Mouse (Mus musculus) liver, embryonic 12.5 days (tissue): Measurements from ENCODE around the gene Eif3l. TPM values are rescaled to one million over a fixed set of nuclear protein-coding genes. Genes with fewer than 3 reads are reported as not detected.

Experiments used
- ATAC-seq: fragments of 200-750 bp; cut with Nextera tagmentation; 2 replicates; pipeline ENCODE4 v1.8.0; 2017; ENCODE audit warnings: moderate number of reproducible peaks, mild to moderate bottlenecking, moderate library complexity
- H3K27ac ChIP-seq: fragments of 300-500 bp; sonication (generic); 2 replicates; pipeline ENCODE4 v1.5.1; 2016; ENCODE audit warnings: mild to moderate bottlenecking
- H3K27me3 ChIP-seq: fragments of 300-500 bp; sonication (generic); replicated peaks from 2 replicates; pipeline ENCODE4 v1.6.1; 2016; ENCODE audit warnings: mild to moderate bottlenecking, moderate library complexity
- H3K36me3 ChIP-seq: fragments of 300-500 bp; sonication (generic); 2 replicates; pipeline ENCODE4 v1.6.1; 2016; ENCODE audit warnings: mild to moderate bottlenecking, moderate library complexity
- H3K4me1 ChIP-seq: fragments of 300-500 bp; sonication (generic); 2 replicates; pipeline ENCODE4 v1.6.1; 2016
- H3K4me2 ChIP-seq: fragments of 300-500 bp; sonication (generic); 2 replicates; pipeline ENCODE4 v1.6.1; 2016; ENCODE audit warnings: mild to moderate bottlenecking, moderate library complexity
- H3K4me3 ChIP-seq: fragments of 300-500 bp; sonication (generic); 2 replicates; pipeline ENCODE4 v1.5.1; 2016; ENCODE audit warnings: mild to moderate bottlenecking, moderate library complexity
- H3K9ac ChIP-seq: fragments of 300-500 bp; sonication (generic); 2 replicates; pipeline ENCODE4 v1.6.1; 2016; ENCODE audit warnings: mild to moderate bottlenecking, moderate library complexity
- H3K9me3 ChIP-seq: fragments of 300-500 bp; sonication (generic); replicated peaks from 2 replicates; pipeline ENCODE4 v1.6.1; 2016; ENCODE audit warnings: mild to moderate bottlenecking, moderate library complexity
- WGBS: fragments of 180-500 bp; shearing (Covaris S2); methylation state at CpG from one replicate; pipeline ENCODE4 v1.1.7; 2016; ENCODE audit not compliant: insufficient replicate concordance; 5-methylcytosine and 5-hydroxymethylcytosine counted together
- polyA plus RNA-seq: library from polyadenylated mRNA; unstranded; fragments of >200 nt; fragmentation: Nextera tagmentation; extraction: Ambion mirVana; gene quantifications from 2 replicates; pipeline ENCODE4 v1.2.1, GENCODE M21; 2016

Gene Eif3l
- polyA plus RNA-seq, 1 experiment from 2014 or later = 201 TPM

DNA sequence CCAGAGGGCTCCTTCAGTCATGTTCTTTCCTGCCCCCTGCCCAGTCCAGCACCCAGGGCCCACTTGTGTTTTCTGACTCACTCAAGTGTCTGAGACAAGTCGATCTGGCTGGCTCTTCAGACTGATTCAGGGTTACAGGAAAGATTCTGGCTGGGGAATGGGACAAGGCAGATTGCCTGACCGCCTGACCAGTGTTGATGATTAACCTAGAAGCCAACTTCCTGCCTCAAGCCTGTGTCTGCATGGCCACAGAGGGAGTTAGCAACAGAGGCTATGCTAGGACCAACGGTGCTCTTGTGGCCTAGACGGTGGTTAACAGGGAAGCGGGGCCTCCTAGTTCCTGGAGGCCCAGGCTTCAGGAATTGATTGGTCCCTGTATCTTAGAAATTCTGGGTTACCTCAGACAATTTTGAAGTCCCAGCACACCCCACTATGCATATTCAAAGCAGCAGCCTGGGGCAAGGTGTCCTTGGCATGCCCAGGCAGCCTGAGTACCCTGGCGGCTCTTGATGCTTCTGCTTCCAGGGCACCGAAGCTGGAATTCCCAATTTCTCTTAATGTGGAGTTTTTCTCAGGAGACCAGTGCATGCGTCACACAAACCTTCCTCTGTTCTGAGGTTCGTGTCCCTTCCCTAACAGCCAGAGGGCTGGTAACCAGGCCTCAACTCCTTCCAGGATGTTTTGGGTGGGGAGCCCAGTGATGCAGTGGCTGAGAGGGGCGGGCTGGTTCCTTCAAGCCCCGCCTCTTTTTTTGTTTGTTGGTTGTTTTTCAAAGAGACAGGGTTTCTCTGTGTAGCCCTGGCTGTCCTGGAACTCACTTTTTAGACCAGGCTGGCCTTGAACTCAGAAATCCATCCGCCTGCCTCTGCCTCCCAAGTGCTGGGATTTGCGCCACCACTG is 23.3 kb upstream of the Eif3l start:
- peak overlapping the region; percentile 3; the same call in 1 of the 2 replicates for H3K4me2 ChIP-seq
- no peak overlapping the region for H3K4me3 ChIP-seq
- no peaks in the 10 kb centered on the region for H3K9me3 ChIP-seq
- H3K9ac ChIP-seq = no peak overlapping the region
- H3K4me1 ChIP-seq = peaks cover 29% of the 10 kb centered on the region
- WGBS = 51% methylated on average over 13 of the region's 13 CpGs
- peaks cover 21% of the 10 kb centered on the region for H3K27me3 ChIP-seq
- H3K27ac ChIP-seq = peak overlapping the region; percentile 74
- ATAC-seq = peak; percentile 33
- H3K36me3 ChIP-seq = peaks cover 50% of the 10 kb centered on the region

DNA sequence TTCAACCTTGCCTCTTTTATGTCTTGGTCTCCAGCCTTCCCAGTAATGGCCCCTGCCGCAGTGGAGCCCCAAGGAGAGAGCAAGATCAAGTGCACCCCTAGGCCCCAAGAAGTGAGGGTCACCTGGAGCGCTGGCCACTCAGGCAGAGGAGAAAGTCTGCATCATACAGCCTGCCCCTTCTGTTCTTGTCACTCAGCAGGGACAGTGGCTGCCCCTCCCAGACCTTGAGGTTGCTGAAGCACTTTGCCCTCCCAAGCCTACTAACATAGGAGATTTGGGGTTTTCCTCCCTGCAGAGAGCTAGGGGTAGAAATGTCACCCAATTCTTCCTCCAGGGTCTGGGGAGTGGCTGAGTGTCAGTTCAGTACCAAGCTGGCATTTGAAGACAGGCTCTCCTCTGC is 22.6 kb upstream of the Eif3l start:
- H3K27ac ChIP-seq = peak overlapping the region; percentile 74
- ATAC-seq = no peak
- no peaks in the 10 kb centered on the region for H3K9me3 ChIP-seq
- H3K4me2 ChIP-seq = no peak overlapping the region
- peaks cover 34% of the 10 kb centered on the region for H3K4me1 ChIP-seq
- 0 out of 2 replicates have a peak overlapping the region, but pooled peaks have one; percentile 48 for H3K9ac ChIP-seq
- H3K36me3 ChIP-seq = peaks cover 57% of the 10 kb centered on the region
- WGBS = 87% methylated on average over 2 of the region's 2 CpGs
- H3K4me3 ChIP-seq = no peak overlapping the region
- peaks cover 14% of the 10 kb centered on the region for H3K27me3 ChIP-seq

DNA sequence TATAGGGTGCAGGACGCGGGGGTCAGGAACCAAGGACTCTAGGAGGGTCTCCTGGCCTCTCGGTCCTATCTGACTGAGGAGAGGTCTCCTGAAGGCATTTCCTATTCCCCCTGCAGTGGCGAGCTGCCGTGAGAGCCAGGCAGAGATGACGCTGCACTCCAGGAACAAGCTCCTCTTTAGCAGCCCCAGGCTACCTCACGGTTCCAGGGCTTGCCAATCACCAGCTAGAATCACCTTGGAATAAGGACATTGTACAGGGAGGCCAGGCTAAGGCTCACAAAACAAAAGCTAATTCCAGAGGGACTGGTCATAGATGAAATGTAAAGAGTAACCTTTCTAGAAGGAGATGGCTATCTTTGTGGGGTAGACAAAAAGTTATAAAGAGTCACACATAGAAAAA is 18.4 kb upstream of the Eif3l start:
- Histone ChIP-seq H3K4me1 (peaks cover 58% of the 10 kb centered on the region), H3K27me3 (no peaks in the 10 kb centered on the region), H3K4me2 (no peak overlapping the region), H3K4me3 (no peak overlapping the region), H3K9me3 (no peaks in the 10 kb centered on the region), H3K27ac (0 out of 2 replicates have a peak overlapping the region, but pooled peaks have one; percentile 7), H3K9ac (no peak overlapping the region), H3K36me3 (peaks cover 96% of the 10 kb centered on the region)
- 92% methylated on average over 7 of the region's 7 CpGs for WGBS
- ATAC-seq = no peak

DNA sequence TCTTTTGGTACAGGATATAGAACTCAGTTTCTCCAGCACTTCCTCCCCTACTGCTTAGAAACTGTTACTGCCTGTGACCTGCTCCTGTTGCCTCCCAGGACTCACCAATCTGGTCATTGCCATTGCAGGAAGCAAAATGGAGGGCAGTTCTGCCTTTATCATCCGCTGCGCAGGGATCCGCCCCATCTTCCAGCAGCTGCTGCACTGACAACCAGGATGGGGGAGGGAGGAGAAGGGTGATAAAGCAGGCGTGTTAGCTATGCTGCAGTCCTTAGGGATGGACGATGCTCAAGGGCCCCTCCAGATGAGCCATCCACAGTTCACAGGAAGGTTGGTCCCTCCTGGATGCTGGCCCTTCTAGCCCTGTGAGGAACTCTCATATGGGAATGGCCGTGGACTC is 17.1 kb upstream of the Eif3l start:
- peak; percentile 57 for ATAC-seq

DNA sequence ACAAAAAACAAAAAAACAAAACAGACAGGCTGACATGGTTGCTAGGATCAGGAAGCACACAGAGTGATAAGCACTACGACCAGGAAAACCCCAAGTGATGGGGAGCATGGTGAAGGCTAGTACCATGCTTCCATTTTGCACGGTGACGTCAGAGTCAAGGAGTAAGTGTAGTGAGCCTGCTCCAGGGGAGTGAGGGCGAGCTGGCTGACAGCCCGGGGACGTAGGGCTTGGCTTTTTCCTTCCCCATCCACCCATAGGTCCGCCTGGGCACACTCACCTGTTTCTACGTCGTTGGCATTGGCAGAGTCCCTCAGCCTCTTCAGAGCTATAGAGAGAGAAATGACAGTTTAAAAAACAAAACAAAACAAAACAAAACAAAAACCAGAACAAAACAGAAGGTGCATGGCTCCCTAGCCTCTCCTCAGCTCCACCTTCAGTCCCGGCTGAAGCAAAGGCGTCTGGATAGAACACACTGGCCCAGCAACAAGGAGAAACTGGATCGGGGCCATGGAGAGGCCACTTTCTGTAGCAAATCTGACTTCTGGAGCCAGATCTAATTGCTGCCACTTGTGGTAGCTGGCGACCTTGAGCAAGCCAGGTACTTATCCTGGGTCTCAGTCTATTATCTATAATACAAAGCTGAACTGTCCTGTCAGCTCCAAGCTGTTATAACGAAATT is 14.0 kb upstream of the Eif3l start:
- Histone ChIP-seq H3K27ac (peak overlapping the region; percentile 59), H3K36me3 (peaks cover 53% of the 10 kb centered on the region), H3K4me1 (peaks cover 78% of the 10 kb centered on the region), H3K27me3 (no peaks in the 10 kb centered on the region), H3K4me2 (peak overlapping the region; percentile 80), H3K9me3 (no peaks in the 10 kb centered on the region), H3K9ac (peak overlapping the region; percentile 93), H3K4me3 (peak overlapping the region; percentile 89)
- ATAC-seq = no peak
- 78% methylated on average over 14 of the region's 14 CpGs for WGBS

More for the DNA sequence above, 17.1 kb upstream of the Eif3l start:
- peak overlapping the region; percentile 12 for H3K4me3 ChIP-seq
- peaks cover 85% of the 10 kb centered on the region for H3K36me3 ChIP-seq
- no peaks in the 10 kb centered on the region for H3K27me3 ChIP-seq
- no peaks in the 10 kb centered on the region for H3K9me3 ChIP-seq
- H3K9ac ChIP-seq = 0 out of 2 replicates have a peak overlapping the region, but pooled peaks have one; percentile 33
- H3K27ac ChIP-seq = peak overlapping the region; percentile 74
- peak overlapping the region; percentile 56 for H3K4me2 ChIP-seq
- H3K4me1 ChIP-seq = peaks cover 51% of the 10 kb centered on the region
- WGBS = 56% methylated on average over 6 of the region's 6 CpGs

DNA sequence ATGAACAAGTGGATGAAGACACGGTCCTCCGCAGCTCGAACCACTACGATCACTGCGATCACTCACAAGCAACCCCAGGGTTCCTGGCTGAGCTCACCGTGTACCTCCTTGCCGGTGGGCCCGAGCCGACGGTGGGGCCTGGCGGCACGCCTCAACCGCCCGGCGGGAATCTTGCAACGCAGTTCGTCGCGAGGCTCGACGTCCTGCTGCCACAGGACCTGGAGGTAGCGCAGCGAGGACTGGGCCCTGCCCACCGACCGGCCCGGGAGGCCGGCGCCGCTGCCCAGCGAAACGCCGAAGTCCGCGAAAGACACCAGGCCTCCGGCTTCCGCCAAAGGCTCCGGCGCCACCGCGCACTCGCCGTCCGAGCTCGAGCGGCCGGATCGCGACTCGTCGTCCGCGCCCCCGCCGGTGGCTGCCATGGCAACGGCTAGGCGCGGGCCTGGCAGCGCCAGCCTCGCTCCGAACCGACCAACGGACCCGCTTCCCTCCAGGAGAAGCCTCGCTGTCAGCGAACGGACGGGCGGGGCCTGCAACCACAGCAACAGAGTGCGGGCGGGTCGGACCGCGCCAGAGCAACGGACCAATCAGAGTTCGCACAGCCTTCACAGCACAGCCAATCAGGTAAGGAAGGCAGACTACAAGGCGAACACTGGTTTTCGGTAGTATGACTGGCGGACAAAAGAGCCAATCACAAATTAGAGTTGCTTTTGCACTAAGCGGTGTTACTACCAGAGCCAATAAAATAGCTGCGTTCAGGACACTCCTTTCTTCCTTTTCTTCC is 12.4 kb upstream of the Eif3l start, which contains the start of gene Ankrd54:
TSS of gene Ankrd54 (minus strand) at position 518 of the 784 bp plus-strand sequence.
- Histone ChIP-seq H3K4me1 (peaks cover 87% of the 10 kb centered on the region), H3K27me3 (no peaks in the 10 kb centered on the region)

DNA sequence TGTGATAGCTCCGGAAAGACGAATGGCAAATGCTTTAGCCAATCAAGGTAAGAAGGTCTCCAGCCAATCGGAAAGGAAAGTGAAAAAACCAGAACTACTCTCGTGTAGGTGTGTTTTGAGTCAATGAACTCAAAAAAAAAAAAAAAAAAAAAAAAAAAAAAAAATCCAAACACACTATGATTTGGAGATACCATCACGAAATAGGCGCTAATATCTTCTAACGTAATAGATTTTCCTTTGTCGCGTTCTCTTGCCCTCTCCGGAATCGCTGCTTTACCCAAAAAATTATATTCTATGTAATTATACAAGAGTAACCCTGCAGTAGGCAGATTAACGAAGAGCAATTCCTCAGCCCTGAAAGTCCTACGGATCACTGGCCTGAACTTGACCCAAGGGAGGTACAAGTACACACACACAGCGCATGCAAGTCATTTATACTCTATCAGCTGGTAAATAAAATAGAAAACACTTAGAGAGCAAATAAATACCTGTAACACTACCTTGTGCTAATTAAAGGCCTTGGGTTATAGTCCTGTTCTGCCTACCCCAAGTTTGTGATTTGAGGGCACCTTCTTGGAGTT is 11.7 kb upstream of the Eif3l start:
- peaks cover 87% of the 10 kb centered on the region for H3K4me1 ChIP-seq
- no peak for ATAC-seq
- WGBS = 9% methylated on average over 14 of the region's 14 CpGs
- H3K9ac ChIP-seq = peak overlapping the region; percentile 67
- H3K27ac ChIP-seq = peak overlapping the region; percentile 81
- no peaks in the 10 kb centered on the region for H3K9me3 ChIP-seq
- H3K27me3 ChIP-seq = no peaks in the 10 kb centered on the region
- H3K4me2 ChIP-seq = peak overlapping the region; percentile 73
- peaks cover 31% of the 10 kb centered on the region for H3K36me3 ChIP-seq
- H3K4me3 ChIP-seq = peak overlapping the region; percentile 56

More for the DNA sequence above, 12.4 kb upstream of the Eif3l start, which contains the start of gene Ankrd54:
- Histone ChIP-seq H3K27ac (peak within 1 kb of the TSS; percentile 93), H3K9me3 (no peaks in the 10 kb centered on the region), H3K4me2 (peak within 1 kb of the TSS; percentile 80), H3K9ac (peak within 1 kb of the TSS; percentile 93), H3K36me3 (peaks cover 37% of the 10 kb centered on the region), H3K4me3 (peak within 1 kb of the TSS; percentile 89)
- peak; percentile 96 for ATAC-seq
- WGBS = under 1% methylated on average over 80 of the region's 80 CpGs

DNA sequence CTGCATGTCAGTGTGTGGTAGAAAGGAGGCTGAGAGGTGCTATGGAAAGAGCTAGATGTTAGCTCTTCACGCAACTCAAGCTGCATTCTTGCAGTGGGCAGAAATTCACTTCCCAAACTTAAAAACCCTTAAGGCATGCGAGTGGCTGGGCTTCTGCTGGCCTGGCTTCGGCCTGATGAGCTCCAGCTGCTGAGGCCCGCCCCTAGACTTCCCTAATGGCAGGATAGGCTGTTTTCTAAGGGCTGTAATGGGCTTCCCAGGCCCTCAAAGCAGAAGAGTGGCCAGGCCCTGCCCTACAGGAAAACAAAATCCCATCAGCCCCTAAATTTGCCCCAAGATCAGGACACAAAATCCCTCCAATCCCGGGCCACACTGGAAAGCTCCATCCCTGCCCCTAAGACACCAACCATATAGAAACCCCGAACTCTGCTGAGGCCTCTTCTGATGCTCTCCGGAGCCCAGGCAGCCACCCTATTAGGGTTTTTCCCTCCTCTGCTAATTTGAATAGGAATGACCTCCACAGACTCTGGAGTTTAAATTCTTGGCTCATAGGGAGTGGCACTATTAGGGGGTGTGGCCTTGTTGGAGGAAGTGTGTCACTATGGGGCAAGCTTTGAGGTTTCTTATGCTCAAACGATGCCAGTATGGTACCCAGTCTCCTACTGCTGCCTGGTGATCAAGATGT is 9.8 kb upstream of the Eif3l start:
- no peaks in the 10 kb centered on the region for H3K27me3 ChIP-seq
- H3K4me2 ChIP-seq = no peak overlapping the region
- peaks cover 11% of the 10 kb centered on the region for H3K36me3 ChIP-seq
- H3K27ac ChIP-seq = peak overlapping the region; percentile 39; the same call in 1 of the 2 replicates
- H3K9ac ChIP-seq = peak overlapping the region; percentile 6; the same call in 1 of the 2 replicates
- peaks cover 82% of the 10 kb centered on the region for H3K4me1 ChIP-seq
- 65% methylated on average over 8 of the region's 8 CpGs for WGBS
- no peaks in the 10 kb centered on the region for H3K9me3 ChIP-seq
- ATAC-seq = no peak
- no peak overlapping the region for H3K4me3 ChIP-seq

DNA sequence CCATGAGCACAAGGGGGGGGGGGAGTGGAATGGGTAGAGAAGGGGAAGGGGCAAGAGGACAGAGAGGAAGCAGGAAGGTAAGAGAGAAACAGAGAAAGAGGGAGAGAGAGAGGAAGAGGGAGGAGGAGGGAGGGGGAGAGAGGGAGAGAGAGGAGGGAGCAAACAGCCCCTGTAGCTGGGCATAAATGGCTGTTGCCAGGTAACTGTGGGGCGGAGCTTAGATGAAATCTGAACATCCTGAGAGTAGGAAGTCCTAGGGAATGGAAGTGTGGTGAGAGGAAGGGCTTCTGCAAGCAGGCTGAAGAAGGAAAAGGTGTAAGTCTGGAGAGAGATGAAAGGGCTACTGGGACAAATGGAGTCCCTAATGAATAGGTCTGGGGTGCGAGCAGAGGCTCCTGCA is 8.7 kb upstream of the Eif3l start:
- no peak overlapping the region for H3K4me3 ChIP-seq
- H3K36me3 ChIP-seq = peaks cover under 1% of the 10 kb centered on the region; the same call in 1 of the 2 replicates
- no peak for ATAC-seq
- H3K27me3 ChIP-seq = no peaks in the 10 kb centered on the region
- WGBS = 59% methylated on average over 2 of the region's 2 CpGs
- H3K4me2 ChIP-seq = no peak overlapping the region
- H3K4me1 ChIP-seq = peaks cover 71% of the 10 kb centered on the region
- H3K9me3 ChIP-seq = no peaks in the 10 kb centered on the region
- H3K27ac ChIP-seq = peak overlapping the region; percentile 92
- H3K9ac ChIP-seq = no peak overlapping the region

DNA sequence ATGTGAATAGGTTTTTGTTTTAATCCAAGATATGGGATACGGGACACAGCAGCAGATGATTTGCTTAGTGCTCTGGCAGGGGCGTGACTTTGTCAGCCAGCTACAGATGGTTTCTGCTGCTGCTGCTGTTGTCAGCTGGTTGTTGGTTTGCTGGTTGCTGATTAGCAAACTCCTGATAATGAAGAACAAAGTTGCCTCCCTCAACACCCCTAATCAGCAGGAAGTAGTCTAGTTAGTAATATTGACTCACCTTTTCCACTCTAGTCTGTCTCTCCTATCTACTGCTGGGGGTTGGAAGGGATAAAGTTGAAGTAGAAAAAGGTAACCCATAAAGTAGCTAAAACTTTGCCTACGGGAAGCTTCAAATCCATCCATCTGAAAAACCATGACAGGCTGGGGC is 7.3 kb upstream of the Eif3l start:
- WGBS = 23% methylated on average over 3 of the region's 3 CpGs
- Histone ChIP-seq H3K4me1 (peaks cover 63% of the 10 kb centered on the region), H3K27me3 (no peaks in the 10 kb centered on the region), H3K4me3 (no peak overlapping the region), H3K9me3 (no peaks in the 10 kb centered on the region), H3K4me2 (peak overlapping the region; percentile 52), H3K36me3 (no peaks in the 10 kb centered on the region), H3K27ac (peak overlapping the region; percentile 92), H3K9ac (0 out of 2 replicates have a peak overlapping the region, but pooled peaks have one; percentile 35)
- ATAC-seq = peak; percentile 14; the same call in 1 of the 2 replicates
